Mouse (Mus musculus): ENCODE data around the gene Klra9.
"Not testable (repeated sequence)": the region's sequence is repeated elsewhere in the genome, so short reads cannot be mapped to it uniquely, and the experiment has no call there.

Klra9 gene

DNA sequence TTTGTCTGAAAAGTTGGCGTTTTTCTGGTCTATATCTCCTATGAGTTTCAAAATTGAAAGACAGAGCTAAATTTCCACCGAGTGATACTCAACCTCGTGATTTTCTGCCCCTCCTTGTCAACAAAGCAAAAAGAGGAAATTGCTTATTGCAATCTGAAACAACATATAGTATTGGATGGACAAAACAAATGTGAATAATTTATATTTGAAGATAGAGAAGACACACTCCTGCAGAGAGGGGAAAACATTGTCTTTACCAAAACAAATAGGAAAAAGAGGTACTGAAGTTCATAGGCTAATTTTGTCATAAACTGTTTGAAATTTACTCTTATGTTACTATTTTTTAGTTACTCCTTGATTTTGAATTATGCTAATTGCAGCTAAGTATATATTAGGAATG, at the start of gene Klra9:
Klra9 (minus strand) TSS at position 101 of the 400 bp plus-strand sequence.
- DNase-seq (ENCODE audit: low read depth): not testable (repeated sequence)

DNA sequence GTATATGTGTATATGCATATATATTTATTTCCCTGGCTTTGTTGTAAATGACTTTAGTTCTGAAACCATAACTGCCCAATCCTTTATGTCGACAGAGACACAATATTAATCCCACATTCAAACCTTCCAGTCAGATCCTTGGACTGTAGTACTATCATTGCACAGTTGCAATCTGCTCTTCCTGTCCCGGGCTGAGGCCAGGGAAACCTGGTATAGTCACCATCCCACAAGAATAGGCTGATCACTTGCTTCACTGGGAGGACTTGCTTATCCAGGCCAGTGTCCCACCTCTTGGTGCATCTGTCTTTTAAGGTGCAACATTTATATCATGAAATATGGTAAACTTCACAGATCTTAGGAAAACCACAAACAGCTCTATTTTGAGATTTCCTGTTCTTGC, 44.6 kb upstream of the Klra9 start:
- DNase-seq (ENCODE audit: low read depth): no peak

- DNase-seq (ENCODE audit: low read depth): no peak
Observed at GRCm38 (mm10) chr6:130236635-130237034, 43.7 kb upstream of the Klra9 start.

DNA sequence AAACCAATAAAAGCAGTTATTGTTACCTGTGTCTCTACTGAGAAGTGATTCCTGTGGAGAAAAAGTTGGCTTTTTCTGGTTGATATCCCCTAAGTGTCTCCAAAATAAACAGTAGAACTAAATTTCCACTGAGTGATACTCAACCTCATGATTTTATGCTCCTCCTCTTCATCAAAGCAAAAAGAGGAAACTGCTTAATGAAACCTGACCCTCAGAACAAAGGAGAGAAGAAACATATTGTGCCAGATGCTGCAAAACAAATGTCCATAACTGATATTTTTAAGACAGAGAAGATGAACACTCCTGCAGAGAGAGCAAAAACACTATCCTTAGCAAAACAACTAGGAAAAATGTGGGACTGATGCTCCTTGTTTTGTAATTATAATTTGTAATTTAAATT, 40.3 kb upstream of the Klra9 start, which contains the start of gene Klra7:
Klra7 (minus strand) TSS at position 101 of the 400 bp plus-strand sequence.
- DNase-seq (ENCODE audit: low read depth): no peak

DNA sequence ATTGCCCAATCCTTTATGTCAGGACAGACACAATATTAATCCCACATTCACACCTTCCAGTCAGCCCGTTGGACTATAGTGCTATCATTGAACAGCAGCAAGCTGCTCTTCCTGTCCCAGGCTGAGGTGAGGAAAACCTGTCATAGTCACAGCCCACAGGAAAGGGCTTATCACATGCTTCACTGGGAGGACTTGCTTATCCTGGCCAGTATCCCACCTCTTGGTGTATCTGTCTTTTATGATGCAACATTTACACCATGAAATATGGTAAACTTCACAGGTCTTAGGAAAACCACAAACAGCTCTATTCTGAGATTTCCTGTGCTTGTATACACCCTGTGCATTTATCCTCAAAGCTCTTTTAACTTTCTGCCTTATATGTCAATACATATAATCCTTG, 4.5 kb upstream of the Klra9 start:
- DNase-seq (ENCODE audit: low read depth): not testable (repeated sequence)

- not testable (repeated sequence) for DNase-seq (ENCODE audit: low read depth)
Observed at GRCm38 (mm10) chr6:130129798-130130197, 63.1 kb downstream of the Klra9 start, which contains the start of gene Klra8. Gene Klra8, minus strand, starts transcription at chr6:130129898.

Measured in c-Kit-positive CD71-negative TER-119-negative erythroid progenitor cells, embryonic 14.5 days (primary cell).